Mouse (Mus musculus) testis, adult 2 months (tissue): ENCODE measurements around the gene Cd40. TPM values are rescaled to one million over a fixed set of nuclear protein-coding genes. Genes with fewer than 3 reads are reported as not detected.
A peak's percentile ranks its signal among the peaks of the same experiment; 100 is the strongest.

Experiments
- H3K27ac ChIP-seq: fragments of 200-500 bp; 2 replicates; pipeline ENCODE4 v1.5.1; 2012; ENCODE audit warnings: low read depth, low read length; ENCODE audit not compliant: control insufficient read depth, insufficient read depth
- H3K27me3 ChIP-seq: fragments of 200-500 bp; 2 replicates; pipeline ENCODE4 v1.6.1; 2012; ENCODE audit warnings: mild to moderate bottlenecking, low read length, moderate library complexity; ENCODE audit not compliant: control insufficient read depth, insufficient read depth
- H3K36me3 ChIP-seq: fragments of 200-500 bp; 2 replicates; pipeline ENCODE4 v1.6.1; 2012; ENCODE audit warnings: mild to moderate bottlenecking, low read length; ENCODE audit not compliant: control insufficient read depth, insufficient read depth
- H3K4me1 ChIP-seq: fragments of 200-500 bp; 2 replicates; pipeline ENCODE4 v1.6.1; 2012; ENCODE audit warnings: low read length; ENCODE audit not compliant: control insufficient read depth, insufficient read depth
- H3K4me3 ChIP-seq: fragments of 200-500 bp; 2 replicates; pipeline ENCODE4 v1.5.1; 2012; ENCODE audit warnings: low read depth, mild to moderate bottlenecking, low read length, moderate library complexity, mixed read lengths; ENCODE audit not compliant: control insufficient read depth
- CTCF ChIP-seq: fragments of 200-500 bp; IDR thresholded peaks from 2 replicates; pipeline ENCODE4 v1.5.1; 2012; ENCODE audit warnings: low read depth, mild to moderate bottlenecking, inconsistent platforms, low read length, moderate library complexity; ENCODE audit not compliant: control insufficient read depth, insufficient read depth, insufficient replicate concordance
- POLR2A ChIP-seq: fragments of 200-500 bp; IDR thresholded peaks from 2 replicates; pipeline ENCODE4 v1.6.1; 2012; ENCODE audit warnings: low read depth, mild to moderate bottlenecking, inconsistent platforms, low read length, moderate library complexity; ENCODE audit not compliant: control insufficient read depth
- polyA plus RNA-seq: library from polyadenylated mRNA; depleted of rRNA; stranded (reverse); fragments of >200 nt; gene quantifications from 2 replicates; pipeline ENCODE4 v1.2.3, GENCODE M21; 2012

The Cd40 gene
- polyA plus RNA-seq, 1 experiment: 0.99 TPM

DNA sequence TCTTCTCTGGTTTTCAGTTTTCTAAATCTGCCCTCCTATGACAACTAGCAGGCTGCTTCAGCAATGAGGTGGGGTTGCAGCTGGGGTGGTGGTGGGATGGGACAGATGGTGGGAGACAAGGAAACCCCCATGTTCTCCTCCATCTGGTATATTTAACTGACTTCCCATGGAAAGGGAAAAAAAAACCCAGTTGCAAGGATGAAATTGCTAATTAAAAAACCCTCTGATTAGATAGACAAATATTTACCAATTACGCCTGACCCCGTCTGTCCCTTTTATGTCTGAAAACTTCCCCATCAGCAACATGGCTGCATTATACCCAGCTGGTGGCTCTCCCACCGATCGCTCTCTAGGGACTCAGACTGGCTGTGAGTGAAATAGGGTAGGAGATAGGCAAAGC, 31.2 kb downstream of the Cd40 start:
- Histone ChIP-seq H3K36me3 (no peaks in the 10 kb centered on the region), H3K4me1 (no peaks in the 10 kb centered on the region), H3K4me3 (no peak overlapping the region), H3K27me3 (no peaks in the 10 kb centered on the region), H3K27ac (no peak overlapping the region)
- no peak for TF ChIP-seq CTCF
- no peak for TF ChIP-seq POLR2A

DNA sequence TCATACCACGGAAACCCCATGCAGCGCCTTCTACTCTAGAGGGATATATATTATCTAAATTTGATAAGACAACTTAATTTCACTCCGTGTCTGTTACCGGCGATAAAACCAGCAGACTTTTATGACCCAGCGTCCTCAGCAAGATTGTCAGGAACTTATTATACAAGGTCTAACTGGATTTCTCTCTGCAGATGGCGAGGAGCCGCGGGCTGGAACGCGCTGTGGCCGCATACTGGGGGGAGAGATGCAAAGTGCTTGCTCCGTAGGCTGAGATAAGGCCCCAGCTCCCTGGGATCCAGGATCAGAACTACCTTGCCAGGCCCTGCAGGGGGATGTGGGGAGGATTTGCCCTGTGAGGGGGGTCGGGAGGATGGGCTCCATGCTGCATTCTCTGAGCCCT, 34.0 kb downstream of the Cd40 start:
- H3K27me3 ChIP-seq: no peaks in the 10 kb centered on the region
- TF ChIP-seq POLR2A (no peak), CTCF (no peak)
- peak overlapping the region; percentile 58 for H3K4me3 ChIP-seq
- no peak overlapping the region for H3K27ac ChIP-seq
- no peaks in the 10 kb centered on the region for H3K4me1 ChIP-seq
- no peaks in the 10 kb centered on the region for H3K36me3 ChIP-seq

DNA sequence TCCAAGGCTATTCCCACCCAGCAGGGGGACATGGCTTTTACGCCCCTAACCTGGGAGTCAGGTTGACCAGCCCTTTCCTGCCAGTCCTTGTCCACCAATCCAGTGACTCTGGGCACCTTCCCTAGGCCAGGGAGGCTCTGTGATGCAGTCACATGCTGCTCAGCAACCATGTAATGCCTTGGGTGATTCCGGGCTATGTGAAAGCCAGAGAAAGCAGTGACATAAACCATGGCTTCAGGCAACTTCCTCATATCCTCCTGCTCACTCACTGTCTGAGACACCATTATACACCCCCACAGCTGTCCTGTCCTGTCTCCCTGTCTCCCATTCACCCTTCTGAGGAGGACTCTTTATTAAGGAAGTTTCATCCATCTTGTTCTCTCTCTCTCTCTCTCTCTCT, 35.2 kb downstream of the Cd40 start, which contains the start of gene 1700025C18Rik:
Gene 1700025C18Rik, minus strand, starts transcription at position 101 of the 400 bp plus-strand sequence.
- TF ChIP-seq CTCF (no peak), POLR2A (peak; percentile 69; the same call in 1 of the 2 replicates)
- no peaks in the 10 kb centered on the region for H3K36me3 ChIP-seq
- H3K27me3 ChIP-seq: no peaks in the 10 kb centered on the region
- no peak within 1 kb of the TSS; the same call in 1 of the 2 replicates for H3K27ac ChIP-seq
- peak within 1 kb of the TSS; percentile 79 for H3K4me3 ChIP-seq
- H3K4me1 ChIP-seq: no peaks in the 10 kb centered on the region

DNA sequence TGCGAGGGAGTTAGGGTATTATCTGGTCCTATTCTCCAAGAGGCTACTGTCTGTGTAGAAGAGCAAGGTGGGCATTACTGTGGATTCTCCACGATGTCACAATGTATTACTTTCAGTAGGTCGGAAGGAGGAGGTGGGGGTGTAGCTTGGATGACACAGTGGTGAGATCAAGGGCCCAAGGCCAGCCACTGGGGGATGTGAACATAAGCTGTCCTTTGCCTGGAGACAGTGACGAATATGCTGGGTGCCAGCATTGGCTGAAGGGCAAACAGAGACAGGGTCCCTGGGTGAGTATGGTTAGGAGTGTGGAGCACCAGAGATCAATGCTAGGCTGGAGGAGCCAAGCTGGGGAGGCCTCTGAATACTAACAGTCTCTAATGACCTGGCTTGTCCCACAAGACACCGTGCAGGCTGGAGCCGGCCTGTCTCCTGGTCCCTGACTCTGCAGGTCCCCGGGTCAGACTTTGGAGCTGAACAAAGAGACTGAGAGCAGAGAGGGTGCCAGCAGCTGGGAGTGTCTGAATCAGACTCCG, 36.1 kb downstream of the Cd40 start:
- H3K27me3 ChIP-seq: no peaks in the 10 kb centered on the region
- H3K27ac ChIP-seq: no peak overlapping the region
- TF ChIP-seq CTCF: no peak
- TF ChIP-seq POLR2A: no peak
- H3K36me3 ChIP-seq: no peaks in the 10 kb centered on the region
- no peaks in the 10 kb centered on the region for H3K4me1 ChIP-seq
- peak overlapping the region; percentile 79 for H3K4me3 ChIP-seq

GRCm38 (mm10) chr2:165092393-165092792, 37.0 kb downstream of the Cd40 start:
- no peak overlapping the region for H3K27ac ChIP-seq
- H3K4me1 ChIP-seq: no peaks in the 10 kb centered on the region; the same call in 1 of the 2 replicates
- H3K36me3 ChIP-seq: no peaks in the 10 kb centered on the region
- TF ChIP-seq CTCF (no peak), POLR2A (no peak)
- no peaks in the 10 kb centered on the region for H3K27me3 ChIP-seq
- peak overlapping the region; percentile 79 for H3K4me3 ChIP-seq

DNA sequence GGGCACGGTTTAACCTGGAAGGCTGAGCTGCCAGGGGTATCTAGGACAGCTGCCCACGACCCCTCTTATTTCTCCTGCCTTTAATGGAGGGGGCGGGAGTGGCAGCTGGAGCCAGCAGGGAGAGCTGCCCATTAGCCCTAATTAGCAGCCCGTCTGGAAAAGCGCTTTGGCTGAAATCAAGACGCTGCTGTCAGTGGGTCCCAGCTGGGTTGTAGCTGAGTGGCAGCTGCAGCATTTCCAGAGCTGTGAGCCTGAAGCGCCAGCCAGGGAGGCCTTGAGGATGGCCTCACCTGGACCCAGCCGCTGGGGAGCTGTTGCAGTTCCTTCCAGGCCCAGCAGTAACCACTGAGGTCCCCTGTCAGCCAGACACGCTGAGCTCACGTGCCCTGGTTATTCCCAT, 40.9 kb downstream of the Cd40 start:
- Histone ChIP-seq H3K4me3 (no peak overlapping the region), H3K27ac (no peak overlapping the region), H3K27me3 (no peaks in the 10 kb centered on the region), H3K36me3 (no peaks in the 10 kb centered on the region), H3K4me1 (peaks cover 3% of the 10 kb centered on the region)
- TF ChIP-seq POLR2A: no peak
- no peak for TF ChIP-seq CTCF

- no peaks in the 10 kb centered on the region for H3K36me3 ChIP-seq
- no peaks in the 10 kb centered on the region for H3K27me3 ChIP-seq
- H3K4me3 ChIP-seq: no peak overlapping the region
- peaks cover 3% of the 10 kb centered on the region for H3K4me1 ChIP-seq
- TF ChIP-seq CTCF (no peak), POLR2A (no peak)
- H3K27ac ChIP-seq: no peak overlapping the region
These were observed 43.4 kb downstream of the Cd40 start for GRCm38 (mm10) chr2:165098861-165099260.
